Mouse (Mus musculus): ENCODE results near the gene Gngt1. TPM values are rescaled to one million over a fixed set of nuclear protein-coding genes. Genes with fewer than 3 reads are reported as not detected.

Gngt1 gene
- total RNA-seq (2021), result not detected
- long read RNA-seq, experiment 1, result 0 reads
- long read RNA-seq, experiment 2, result 0 reads

GRCm38 (mm10) chr6:3993492-3993891 is at the start of gene Gngt1:
Gene Gngt1 (plus strand): TSS chr6:3993792.
- DNase-seq (ENCODE audit: extremely low spot score in 1 of 2, low spot score in 2 of 2), result no peak
- Histone ChIP-seq H3K27ac (no peak within 1 kb of the TSS), H3K4me3 (no peak within 1 kb of the TSS)
- TF ChIP-seq CTCF (IDR thresholded peaks at IDR 0.05), result no peak
- intact Hi-C loops (cut with DNase I), result no loop called here

- Histone ChIP-seq H3K27ac (no peak overlapping the region), H3K4me3 (no peak overlapping the region)
- no peak for DNase-seq (ENCODE audit: extremely low spot score in 1 of 2, low spot score in 2 of 2)
- intact Hi-C loops (cut with DNase I), result no loop called here
- no peak for TF ChIP-seq CTCF (IDR thresholded peaks at IDR 0.05)
These were observed 38.6 kb upstream of the Gngt1 start for GRCm38 (mm10) chr6:3954969-3955368.

GRCm38 (mm10) chr6:3967676-3968626 is 25.6 kb upstream of the Gngt1 start:
- peak overlapping the region; percentile 16; the same call in 1 of the 2 replicates for H3K4me3 ChIP-seq
- intact Hi-C loops (cut with DNase I), result no loop called here
- DNase-seq (ENCODE audit: extremely low spot score in 1 of 2, low spot score in 2 of 2), result peak; percentile 11 to 21
- TF ChIP-seq CTCF (IDR thresholded peaks at IDR 0.05), result no peak
- H3K27ac ChIP-seq, result no peak overlapping the region

GRCm38 (mm10) chr6:3973679-3974078 is 19.9 kb upstream of the Gngt1 start:
- no peak overlapping the region for H3K27ac ChIP-seq
- H3K4me3 ChIP-seq, result no peak overlapping the region
- TF ChIP-seq CTCF (IDR thresholded peaks at IDR 0.05), result no peak
- DNase-seq (ENCODE audit: extremely low spot score in 1 of 2, low spot score in 2 of 2), result no peak
- intact Hi-C loops (cut with DNase I), result no loop called here

- Histone ChIP-seq H3K4me3 (no peak overlapping the region), H3K27ac (no peak overlapping the region)
- TF ChIP-seq CTCF (IDR thresholded peaks at IDR 0.05), result no peak
- DNase-seq (ENCODE audit: extremely low spot score in 1 of 2, low spot score in 2 of 2), result no peak
- intact Hi-C loops (cut with DNase I), result no loop called here
These were observed 10.8 kb upstream of the Gngt1 start for GRCm38 (mm10) chr6:3982661-3983284.

GRCm38 (mm10) chr6:3988750-3989149 is 4.8 kb upstream of the Gngt1 start, which contains the start of gene Tfpi2:
Gene Tfpi2 (minus strand): TSS chr6:3988919.
- Histone ChIP-seq H3K27ac (no peak within 1 kb of the TSS), H3K4me3 (no peak within 1 kb of the TSS)
- intact Hi-C loops (cut with DNase I), result no loop called here
- TF ChIP-seq CTCF (IDR thresholded peaks at IDR 0.05), result no peak
- DNase-seq (ENCODE audit: extremely low spot score in 1 of 2, low spot score in 2 of 2), result no peak

- H3K4me3 ChIP-seq, result no peak overlapping the region
- no peak for TF ChIP-seq CTCF (IDR thresholded peaks at IDR 0.05)
- no peak overlapping the region for H3K27ac ChIP-seq
- intact Hi-C loops (cut with DNase I), result no loop called here
- DNase-seq (ENCODE audit: extremely low spot score in 1 of 2, low spot score in 2 of 2), result no peak
These were observed 4.5 kb downstream of the Gngt1 start for GRCm38 (mm10) chr6:3998089-3998488.

GRCm38 (mm10) chr6:3999296-3999695 is 5.7 kb downstream of the Gngt1 start:
- no peak for TF ChIP-seq CTCF (IDR thresholded peaks at IDR 0.05)
- Histone ChIP-seq H3K4me3 (no peak overlapping the region), H3K27ac (no peak overlapping the region)
- DNase-seq (ENCODE audit: extremely low spot score in 1 of 2, low spot score in 2 of 2), result no peak
- intact Hi-C loops (cut with DNase I), result no loop called here

- Histone ChIP-seq H3K27ac (no peak overlapping the region), H3K4me3 (no peak overlapping the region)
- intact Hi-C loops (cut with DNase I), result no loop called here
- DNase-seq (ENCODE audit: extremely low spot score in 1 of 2, low spot score in 2 of 2), result no peak
- no peak for TF ChIP-seq CTCF (IDR thresholded peaks at IDR 0.05)
These were observed 7.1 kb downstream of the Gngt1 start for GRCm38 (mm10) chr6:4000716-4001115.

GRCm38 (mm10) chr6:4003445-4003844 is 9.9 kb downstream of the Gngt1 start:
- Histone ChIP-seq H3K27ac (peak overlapping the region; percentile 71), H3K4me3 (no peak overlapping the region)
- no peak for TF ChIP-seq CTCF (IDR thresholded peaks at IDR 0.05)
- intact Hi-C loops (cut with DNase I), result no loop called here
- no peak for DNase-seq (ENCODE audit: extremely low spot score in 1 of 2, low spot score in 2 of 2)

- intact Hi-C loops (cut with DNase I), result no loop called here
- H3K4me3 ChIP-seq, result peak within 1 kb of the TSS; percentile 38
- peak within 1 kb of the TSS; percentile 82 for H3K27ac ChIP-seq
- no peak for TF ChIP-seq CTCF (IDR thresholded peaks at IDR 0.05)
- peak; percentile 25 to 37 for DNase-seq (ENCODE audit: extremely low spot score in 1 of 2, low spot score in 2 of 2)
These were observed 10.3 kb downstream of the Gngt1 start, which contains the start of gene Gng11 for GRCm38 (mm10) chr6:4003890-4004306. Gene Gng11 (plus strand): TSS chr6:4003904.

GRCm38 (mm10) chr6:4004808-4005207 is 11.2 kb downstream of the Gngt1 start:
- DNase-seq (ENCODE audit: extremely low spot score in 1 of 2, low spot score in 2 of 2), result no peak
- H3K4me3 ChIP-seq, result peak overlapping the region; percentile 38
- no peak for TF ChIP-seq CTCF (IDR thresholded peaks at IDR 0.05)
- intact Hi-C loops (cut with DNase I), result no loop called here
- H3K27ac ChIP-seq, result peak overlapping the region; percentile 82; the same call in 1 of the 2 replicates
